Mouse (Mus musculus): ENCODE results near the gene Ovgp1.

- TF ChIP-seq POLR2A (IDR thresholded peaks at IDR 0.05; ENCODE audit: insufficient read depth, low read length) (no peak), CTCF (IDR thresholded peaks at IDR 0.05; ENCODE audit: low read depth, low read length) (no peak)
These were observed 12.8 kb upstream of the Ovgp1 start for GRCm38 (mm10) chr3:105960700-105961099.

All from ES-Bruce4 (cell line).